In genomic region chr8:29765831-29766230, GRCm38 (mm10) we compare ENCODE assay signal across 15 mouse cellular contexts.
"Had no signal": no experiment of that assay in that cellular context is flagged by ENCODE, and none has a peak within 500 bp of the region (broad histone marks: within the 10 kb centered on the region; RNA-seq: fewer than 3 reads in every experiment).

No protein-coding gene starts in this region.

- H3K4me1 ChIP-seq: neural tube, embryonic 13.5 days; neural tube, embryonic 15.5 days; stomach, embryonic 15.5 days had no signal

- DNase-seq: right cerebral cortex, adult 18-20 months; right cerebral cortex, postnatal 14 days; right cerebral cortex, postnatal 25 days; right cerebral cortex, postnatal 4 days; spleen, adult 18-20 months; thymus, adult 18-20 months; thymus, adult 2 months; thymus, postnatal 14 days; thymus, postnatal 25 days; thymus, postnatal 36 days; thymus, postnatal 4 days had no signal

- H3K27me3 ChIP-seq: neural tube, embryonic 13.5 days; neural tube, embryonic 15.5 days; stomach, embryonic 15.5 days had no signal

- H3K36me3 ChIP-seq: neural tube, embryonic 13.5 days; neural tube, embryonic 15.5 days; stomach, embryonic 15.5 days had no signal

- H3K4me3 ChIP-seq: neural tube, embryonic 13.5 days; neural tube, embryonic 15.5 days; stomach, embryonic 15.5 days had no signal

- H3K27ac ChIP-seq: neural tube, embryonic 13.5 days; neural tube, embryonic 15.5 days; stomach, embryonic 15.5 days; stomach, postnatal 0 days had no signal
